29 mouse cellular contexts compared by ENCODE assay signal in the genomic region with DNA sequence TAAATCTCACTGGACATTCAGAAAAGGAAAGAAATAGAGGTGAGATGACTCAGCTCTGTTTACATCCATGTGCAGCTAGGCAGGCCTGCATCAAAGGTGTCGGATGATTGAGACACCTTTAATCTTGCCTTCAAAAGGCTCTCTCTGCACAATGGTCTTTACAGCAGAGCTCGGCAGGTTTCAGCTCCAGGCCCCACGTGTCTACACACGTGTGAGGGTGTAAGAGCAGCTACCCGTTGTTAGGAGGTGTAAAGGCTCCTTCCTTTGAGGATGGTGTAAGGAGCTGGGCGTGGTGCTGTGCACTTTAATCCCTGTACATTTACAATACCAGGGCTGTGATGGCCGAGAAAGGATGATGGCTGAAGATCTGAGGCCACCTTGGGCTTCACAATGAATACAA. TPM values are rescaled to one million over a fixed set of nuclear protein-coding genes. Genes with fewer than 3 reads are reported as not detected.
DNase-seq lines count a peak whose midpoint lies in the region; ATAC-seq and TF ChIP-seq lines count a peak whose summit lies in the region.
"Had no signal": no experiment of that assay in that cellular context is flagged by ENCODE, and none has a peak within 500 bp of the region (broad histone marks: within the 10 kb centered on the region; RNA-seq: fewer than 3 reads in every experiment).

No protein-coding gene starts in this region.

- H3K36me3 ChIP-seq in heart, embryonic 11.5 days (ENCODE audit: control insufficient read depth, insufficient read depth, low read length): no peaks in the 10 kb centered on the region
- peaks cover 5% of the 10 kb centered on the region for H3K36me3 ChIP-seq in intestine, embryonic 16.5 days (ENCODE audit: control insufficient read depth, insufficient read depth, low read length)
- H3K36me3 ChIP-seq in stomach, embryonic 16.5 days (ENCODE audit: control insufficient read depth, insufficient read depth, low read length): no peaks in the 10 kb centered on the region
- H3K36me3 ChIP-seq: forebrain, embryonic 10.5 days; heart, embryonic 10.5 days; hindbrain, embryonic 13.5 days; limb, embryonic 15.5 days; liver, embryonic 13.5 days; midbrain, embryonic 15.5 days had no signal

- 0 out of 2 replicates have a peak overlapping the region, but pooled peaks have one; percentile 2 for H3K9ac ChIP-seq in heart, embryonic 11.5 days (ENCODE audit: low read depth, low read length)
- H3K9ac ChIP-seq in intestine, embryonic 16.5 days (ENCODE audit: low read depth, low read length): no peak overlapping the region
- no peak overlapping the region for H3K9ac ChIP-seq in stomach, embryonic 16.5 days (ENCODE audit: low read length)
- H3K9ac ChIP-seq: forebrain, postnatal 0 days; hindbrain, embryonic 13.5 days; limb, embryonic 15.5 days; liver, embryonic 13.5 days; midbrain, embryonic 15.5 days had no signal

- no peak for DNase-seq in heart, adult 18-20 months
- DNase-seq in brain, embryonic 14.5 days (ENCODE audit: low read depth): peak; percentile 39
- DNase-seq in thymus, postnatal 4 days: no peak
- DNase-seq in right cerebral cortex, adult 18-20 months: no peak
- no peak for DNase-seq in spleen, postnatal 36 days (ENCODE audit: low spot score in 2 of 2)
- DNase-seq: adrenal gland, postnatal 10 days; cerebellum, adult 18-20 months; cerebellum, postnatal 25 days; forebrain, postnatal 0 days; heart, postnatal 4 days; kidney, adult 18-20 months; kidney, postnatal 4 days; layer of hippocampus, postnatal 36 days; liver, embryonic 13.5 days; lung, adult 18-20 months; right cerebral cortex, postnatal 4 days; thymus, adult 18-20 months; thymus, postnatal 36 days had no signal

- no peak for TF ChIP-seq CTCF in brain, embryonic 14.5 days (IDR thresholded peaks at IDR 0.05; ENCODE audit: borderline replicate concordance, extremely low read depth, insufficient read depth, insufficient read length)

- 66% methylated on average over 7 of the region's 7 CpGs for WGBS in heart, embryonic 11.5 days (ENCODE audit: insufficient replicate concordance)
- 45% methylated on average over 7 of the region's 7 CpGs for WGBS in intestine, embryonic 16.5 days
- WGBS in stomach, embryonic 16.5 days: 50% methylated on average over 7 of the region's 7 CpGs

- no peak overlapping the region for H3K4me2 ChIP-seq in heart, embryonic 11.5 days
- no peak overlapping the region for H3K4me2 ChIP-seq in intestine, embryonic 16.5 days (ENCODE audit: low read depth, low read length)
- no peak overlapping the region for H3K4me2 ChIP-seq in stomach, embryonic 16.5 days (ENCODE audit: low read depth, low read length)
- H3K4me2 ChIP-seq: hindbrain, embryonic 13.5 days; limb, embryonic 15.5 days; liver, embryonic 13.5 days; midbrain, embryonic 15.5 days had no signal

- no peak for ATAC-seq in heart, embryonic 11.5 days (replicated peaks; ENCODE audit: insufficient number of reproducible peaks, low FRiP score, low TSS enrichment)
- peak; percentile 88 for ATAC-seq in intestine, embryonic 16.5 days
- ATAC-seq in stomach, embryonic 16.5 days (ENCODE audit: insufficient read depth, low FRiP score): peak; percentile 85; the same call in 1 of the 2 replicates
- ATAC-seq: forebrain, postnatal 0 days; lung, postnatal 0 days; midbrain, embryonic 15.5 days had no signal

- no peak for TF ChIP-seq POLR2A in brain, embryonic 14.5 days (IDR thresholded peaks at IDR 0.05; ENCODE audit: borderline replicate concordance, extremely low read depth, insufficient read depth, insufficient read length, poor library complexity, severe bottlenecking)

- H3K9me3 ChIP-seq in heart, embryonic 11.5 days (replicated peaks; ENCODE audit: control insufficient read depth, low read length): no peaks in the 10 kb centered on the region
- peaks cover 7% of the 10 kb centered on the region; the same call in 1 of the 2 replicates for H3K9me3 ChIP-seq in intestine, embryonic 16.5 days (ENCODE audit: control insufficient read depth, low read length)
- H3K9me3 ChIP-seq in stomach, embryonic 16.5 days (replicated peaks; ENCODE audit: control insufficient read depth, low read length): 0 out of 2 replicates have a peak, but pooled peaks cover 3% of the 10 kb centered on the region
- H3K9me3 ChIP-seq: heart, embryonic 10.5 days; hindbrain, embryonic 13.5 days; limb, embryonic 10.5 days; limb, embryonic 15.5 days; liver, embryonic 13.5 days; midbrain, embryonic 15.5 days had no signal

- no peak overlapping the region for H3K4me3 ChIP-seq in heart, embryonic 11.5 days (ENCODE audit: low read depth, low read length)
- no peak overlapping the region for H3K4me3 ChIP-seq in intestine, embryonic 16.5 days (ENCODE audit: low read length)
- no peak overlapping the region for H3K4me3 ChIP-seq in stomach, embryonic 16.5 days (replicated peaks; ENCODE audit: low read length)
- H3K4me3 ChIP-seq: forebrain, embryonic 10.5 days; heart, embryonic 10.5 days; hindbrain, embryonic 13.5 days; limb, embryonic 10.5 days; limb, embryonic 15.5 days; liver, embryonic 13.5 days; midbrain, embryonic 15.5 days had no signal

- H3K27me3 ChIP-seq in heart, embryonic 11.5 days (ENCODE audit: control insufficient read depth, insufficient read depth, low read length): no peaks in the 10 kb centered on the region
- H3K27me3 ChIP-seq in intestine, embryonic 16.5 days (replicated peaks; ENCODE audit: control insufficient read depth, insufficient read depth, low read length): no peaks in the 10 kb centered on the region
- no peaks in the 10 kb centered on the region for H3K27me3 ChIP-seq in stomach, embryonic 16.5 days (ENCODE audit: control insufficient read depth, insufficient read depth, low read length)
- H3K27me3 ChIP-seq: hindbrain, embryonic 13.5 days; limb, embryonic 15.5 days; liver, embryonic 13.5 days; midbrain, embryonic 15.5 days had no signal

- H3K27ac ChIP-seq in heart, embryonic 11.5 days (ENCODE audit: low read depth, low read length): no peak overlapping the region
- H3K27ac ChIP-seq in intestine, embryonic 16.5 days (ENCODE audit: low read length): no peak overlapping the region
- H3K27ac ChIP-seq in stomach, embryonic 16.5 days (ENCODE audit: low read length): peak overlapping the region; percentile 31; the same call in 1 of the 2 replicates
- H3K27ac ChIP-seq: forebrain, embryonic 10.5 days; heart, embryonic 10.5 days; hindbrain, embryonic 13.5 days; kidney, postnatal 0 days; limb, embryonic 10.5 days; limb, embryonic 15.5 days; liver, embryonic 13.5 days; midbrain, embryonic 15.5 days had no signal

- H3K4me1 ChIP-seq in heart, embryonic 11.5 days (ENCODE audit: control insufficient read depth, insufficient read depth, low read length): 0 out of 2 replicates have a peak, but pooled peaks cover 3% of the 10 kb centered on the region
- no peaks in the 10 kb centered on the region for H3K4me1 ChIP-seq in intestine, embryonic 16.5 days (ENCODE audit: control insufficient read depth, insufficient read depth, low read length)
- H3K4me1 ChIP-seq in stomach, embryonic 16.5 days (ENCODE audit: control insufficient read depth, insufficient read depth, low read length): no peaks in the 10 kb centered on the region
- H3K4me1 ChIP-seq: hindbrain, embryonic 13.5 days; limb, embryonic 15.5 days; liver, embryonic 13.5 days; midbrain, embryonic 15.5 days had no signal

RNA-seq across cellular contexts. Expression of gene Usp46, which starts 37.2 kb away (rescaled TPM):
- polyA plus RNA-seq in heart, embryonic 11.5 days (2014; fragmentation: Nextera tagmentation; extraction: Ambion mirVana): 36.8 and 41.5 TPM in 2 replicates
- total RNA-seq in heart, adult 18-20 months (2021): 10 to 100 TPM; 34.8 to 38.2 TPM
- 17.2 and 24.4 TPM in 2 replicates for polyA plus RNA-seq in brain, embryonic 14.5 days (2012; rRNA removed)
- 16.5 and 16.7 TPM in 2 replicates for polyA plus RNA-seq in intestine, embryonic 16.5 days (2015; fragmentation: Nextera tagmentation; extraction: Ambion mirVana)
- 32.1 and 32.3 TPM in 2 replicates for polyA plus RNA-seq in stomach, embryonic 16.5 days (2015; fragmentation: Nextera tagmentation; extraction: Ambion mirVana)
